14 mouse cellular contexts compared by ENCODE assay signal in genomic region chr15:86159093-86159492, GRCm38 (mm10). TPM values are rescaled to one million over a fixed set of nuclear protein-coding genes. Genes with fewer than 3 reads are reported as not detected.
DNase-seq lines count a peak whose midpoint lies in the region; ATAC-seq and TF ChIP-seq lines count a peak whose summit lies in the region.
"Had no signal": no experiment of that assay in that cellular context is flagged by ENCODE, and none has a peak within 500 bp of the region (broad histone marks: within the 10 kb centered on the region; RNA-seq: fewer than 3 reads in every experiment).

No protein-coding gene starts in this region.

- peaks cover 51% of the 10 kb centered on the region for H3K36me3 ChIP-seq in hindbrain, embryonic 13.5 days
- peaks cover 30% of the 10 kb centered on the region for H3K36me3 ChIP-seq in hindbrain, embryonic 12.5 days
- H3K36me3 ChIP-seq in lung, postnatal 0 days (ENCODE audit: insufficient read depth, low read length), result 0 out of 2 replicates have a peak, but pooled peaks cover 17% of the 10 kb centered on the region
- no peaks in the 10 kb centered on the region for H3K36me3 ChIP-seq in intestine, embryonic 15.5 days
- H3K36me3 ChIP-seq in stomach, postnatal 0 days (ENCODE audit: control insufficient read depth, insufficient read depth, low read length), result peaks cover 9% of the 10 kb centered on the region

- no peak for TF ChIP-seq EP300 in lung, postnatal 0 days (IDR thresholded peaks at IDR 0.05)
- no peak for TF ChIP-seq EP300 in stomach, postnatal 0 days (optimal IDR thresholded peaks at IDR 0.05)

- H3K4me2 ChIP-seq in hindbrain, embryonic 13.5 days, result no peak overlapping the region
- H3K4me2 ChIP-seq in hindbrain, embryonic 12.5 days (replicated peaks), result no peak overlapping the region
- H3K4me2 ChIP-seq in lung, postnatal 0 days (replicated peaks; ENCODE audit: low read depth, low read length), result no peak overlapping the region
- no peak overlapping the region for H3K4me2 ChIP-seq in intestine, embryonic 15.5 days (replicated peaks)
- H3K4me2 ChIP-seq in stomach, postnatal 0 days (replicated peaks; ENCODE audit: low read depth), result no peak overlapping the region
- H3K4me2 ChIP-seq: heart, embryonic 11.5 days; neural tube, embryonic 15.5 days had no signal

- H3K27me3 ChIP-seq in hindbrain, embryonic 13.5 days, result no peaks in the 10 kb centered on the region
- no peaks in the 10 kb centered on the region for H3K27me3 ChIP-seq in hindbrain, embryonic 12.5 days
- no peaks in the 10 kb centered on the region for H3K27me3 ChIP-seq in lung, postnatal 0 days (replicated peaks; ENCODE audit: insufficient read depth, low read length)
- H3K27me3 ChIP-seq in intestine, embryonic 15.5 days (replicated peaks), result no peaks in the 10 kb centered on the region
- H3K27me3 ChIP-seq in stomach, postnatal 0 days (ENCODE audit: control insufficient read depth, insufficient read depth, low read length), result no peaks in the 10 kb centered on the region
- H3K27me3 ChIP-seq: neural tube, embryonic 15.5 days had no signal

- ATAC-seq in hindbrain, embryonic 13.5 days (ENCODE audit: low FRiP score), result no peak
- no peak for ATAC-seq in hindbrain, embryonic 12.5 days (ENCODE audit: low FRiP score)
- no peak for ATAC-seq in lung, postnatal 0 days
- ATAC-seq in intestine, embryonic 15.5 days, result peak; percentile 58
- ATAC-seq in stomach, postnatal 0 days (ENCODE audit: low FRiP score, low TSS enrichment), result peak; percentile 36
- no peak for ATAC-seq in frontal cortex, adult (ENCODE audit: low TSS enrichment)

- peak overlapping the region; percentile 6; the same call in 1 of the 2 replicates for H3K27ac ChIP-seq in hindbrain, embryonic 13.5 days
- H3K27ac ChIP-seq in hindbrain, embryonic 12.5 days, result no peak overlapping the region
- no peak overlapping the region for H3K27ac ChIP-seq in lung, postnatal 0 days (ENCODE audit: low read length)
- H3K27ac ChIP-seq in intestine, embryonic 15.5 days, result no peak overlapping the region
- no peak overlapping the region for H3K27ac ChIP-seq in stomach, postnatal 0 days (replicated peaks)
- H3K27ac ChIP-seq: neural tube, embryonic 15.5 days had no signal

- H3K4me1 ChIP-seq in hindbrain, embryonic 13.5 days (replicated peaks), result no peaks in the 10 kb centered on the region
- no peaks in the 10 kb centered on the region for H3K4me1 ChIP-seq in hindbrain, embryonic 12.5 days
- H3K4me1 ChIP-seq in lung, postnatal 0 days (ENCODE audit: insufficient read depth, low read depth, low read length), result no peaks in the 10 kb centered on the region
- H3K4me1 ChIP-seq in intestine, embryonic 15.5 days (replicated peaks), result no peaks in the 10 kb centered on the region
- H3K4me1 ChIP-seq in stomach, postnatal 0 days (replicated peaks; ENCODE audit: control insufficient read depth, insufficient read depth), result no peaks in the 10 kb centered on the region
- H3K4me1 ChIP-seq: neural tube, embryonic 15.5 days had no signal

- H3K9me3 ChIP-seq in hindbrain, embryonic 13.5 days, result no peaks in the 10 kb centered on the region
- 0 out of 2 replicates have a peak, but pooled peaks cover 3% of the 10 kb centered on the region for H3K9me3 ChIP-seq in hindbrain, embryonic 12.5 days (replicated peaks)
- H3K9me3 ChIP-seq in lung, postnatal 0 days (ENCODE audit: low read length), result no peaks in the 10 kb centered on the region
- no peaks in the 10 kb centered on the region for H3K9me3 ChIP-seq in intestine, embryonic 15.5 days
- no peaks in the 10 kb centered on the region for H3K9me3 ChIP-seq in stomach, postnatal 0 days (ENCODE audit: control insufficient read depth, low read length)
- H3K9me3 ChIP-seq: neural tube, embryonic 15.5 days had no signal

- H3K9ac ChIP-seq in hindbrain, embryonic 13.5 days, result no peak overlapping the region
- no peak overlapping the region for H3K9ac ChIP-seq in hindbrain, embryonic 12.5 days
- no peak overlapping the region for H3K9ac ChIP-seq in lung, postnatal 0 days (replicated peaks; ENCODE audit: low read depth)
- H3K9ac ChIP-seq in intestine, embryonic 15.5 days, result no peak overlapping the region
- no peak overlapping the region for H3K9ac ChIP-seq in stomach, postnatal 0 days (ENCODE audit: low read length)
- H3K9ac ChIP-seq: neural tube, embryonic 15.5 days had no signal

- TF ChIP-seq CTCF in lung, postnatal 0 days (IDR thresholded peaks at IDR 0.05), result peak; percentile 49; the same call in 1 of the 2 replicates
- TF ChIP-seq CTCF in stomach, postnatal 0 days (IDR thresholded peaks at IDR 0.05; ENCODE audit: low read depth), result peak; percentile 72

- WGBS in hindbrain, embryonic 13.5 days, result 80% methylated on average over 16 of the region's 16 CpGs
- 88% methylated on average over 16 of the region's 16 CpGs for WGBS in hindbrain, embryonic 12.5 days
- 62% methylated on average over 16 of the region's 16 CpGs for WGBS in lung, postnatal 0 days
- 33% methylated on average over 16 of the region's 16 CpGs for WGBS in intestine, embryonic 15.5 days
- 51% methylated on average over 16 of the region's 16 CpGs for WGBS in stomach, postnatal 0 days

- no peak overlapping the region for H3K4me3 ChIP-seq in hindbrain, embryonic 13.5 days
- no peak overlapping the region for H3K4me3 ChIP-seq in hindbrain, embryonic 12.5 days
- no peak overlapping the region for H3K4me3 ChIP-seq in lung, postnatal 0 days (ENCODE audit: low read depth, low read length)
- no peak overlapping the region for H3K4me3 ChIP-seq in intestine, embryonic 15.5 days (replicated peaks)
- H3K4me3 ChIP-seq in stomach, postnatal 0 days (ENCODE audit: low read depth, low read length), result no peak overlapping the region
- H3K4me3 ChIP-seq: neural tube, embryonic 15.5 days had no signal

- DNase-seq in lung, postnatal 0 days (ENCODE audit: low spot score), result no peak
- DNase-seq in lung, adult 18-20 months, result no peak
- DNase-seq in stomach, postnatal 0 days (ENCODE audit: low spot score), result peak; percentile 62
- DNase-seq: cerebellum, postnatal 14 days; gastrocnemius, postnatal 10 days; kidney, adult 11 months; layer of hippocampus, postnatal 36 days; left cerebral cortex, postnatal 4 days had no signal

RNA-seq across cellular contexts. Expression of gene Cerk, which starts 26.8 kb away (rescaled TPM):
- 24.3 and 24.5 TPM in 2 replicates for polyA plus RNA-seq in hindbrain, embryonic 13.5 days (2015; fragmentation: Nextera tagmentation; extraction: Ambion mirVana)
- 26.0 and 28.1 TPM in 2 replicates for polyA plus RNA-seq in hindbrain, embryonic 12.5 days (2016; fragmentation: Nextera tagmentation; extraction: Ambion mirVana)
- polyA plus RNA-seq in lung, postnatal 0 days (2015; fragmentation: Nextera tagmentation; extraction: Ambion mirVana), result 16.9 and 20.0 TPM in 2 replicates
- 8.4 and 8.9 TPM in 2 replicates for polyA plus RNA-seq in intestine, embryonic 15.5 days (2015; fragmentation: Nextera tagmentation; extraction: Ambion mirVana)
- polyA plus RNA-seq in stomach, postnatal 0 days (2015; fragmentation: Nextera tagmentation; extraction: Ambion mirVana), result 4.6 and 5.2 TPM in 2 replicates

RNA-seq across cellular contexts. Expression of gene Tbc1d22a, which starts 55.2 kb away (rescaled TPM):
- 12.1 and 13.5 TPM in 2 replicates for polyA plus RNA-seq in hindbrain, embryonic 13.5 days (2015; fragmentation: Nextera tagmentation; extraction: Ambion mirVana)
- 13.8 and 14.1 TPM in 2 replicates for polyA plus RNA-seq in hindbrain, embryonic 12.5 days (2016; fragmentation: Nextera tagmentation; extraction: Ambion mirVana)
- 11.8 and 13.1 TPM in 2 replicates for polyA plus RNA-seq in lung, postnatal 0 days (2015; fragmentation: Nextera tagmentation; extraction: Ambion mirVana)
- 10.0 and 10.9 TPM in 2 replicates for polyA plus RNA-seq in intestine, embryonic 15.5 days (2015; fragmentation: Nextera tagmentation; extraction: Ambion mirVana)
- 8.7 TPM in 2 replicates for polyA plus RNA-seq in stomach, postnatal 0 days (2015; fragmentation: Nextera tagmentation; extraction: Ambion mirVana)

Comparison
In these comparisons a context has a peak if more than half of its experiments do, and no peak if none do; other contexts are left out.
1. ATAC-seq: peak in intestine, embryonic 15.5 days (single experiment) and stomach, postnatal 0 days (single experiment); none in hindbrain, embryonic 13.5 days (single experiment), hindbrain, embryonic 12.5 days (single experiment), lung, postnatal 0 days (single experiment) and frontal cortex, adult (single experiment).